Mouse (Mus musculus) brown adipose tissue, adult 24 weeks (tissue): Measurements from ENCODE around the gene Elavl4. TPM values are rescaled to one million over a fixed set of nuclear protein-coding genes. Genes with fewer than 3 reads are reported as not detected.

ENCODE experiments used
- H3K27ac ChIP-seq: fragments of 200-500 bp; replicated peaks from 2 replicates; pipeline ENCODE4 v1.5.1; 2012; ENCODE audit warnings: low read depth, mild to moderate bottlenecking, low read length
- H3K4me1 ChIP-seq: fragments of 200-500 bp; 2 replicates; pipeline ENCODE4 v1.6.1; 2012; ENCODE audit warnings: low read length, mixed read lengths; ENCODE audit not compliant: control insufficient read depth, insufficient read depth, insufficient read length
- H3K4me3 ChIP-seq: fragments of 200-500 bp; 2 replicates; pipeline ENCODE4 v1.5.1; 2012; ENCODE audit warnings: low read depth, mild to moderate bottlenecking, low read length, moderate library complexity; ENCODE audit not compliant: insufficient read depth
- polyA plus RNA-seq: library from polyadenylated mRNA; stranded (reverse); fragments of >200 nt; gene quantifications from 2 replicates; pipeline ENCODE4 v1.2.4, GENCODE M21; 2012; ENCODE audit not compliant: missing spikeins, insufficient read depth, insufficient read length

Elavl4 gene
- polyA plus RNA-seq, 1 experiment, result 0.44 TPM

GRCm38 (mm10) chr4:110287412-110288067, 64.2 kb downstream of the Elavl4 start:
- H3K4me1 ChIP-seq, result no peaks in the 10 kb centered on the region
- H3K4me3 ChIP-seq, result no peak overlapping the region

GRCm38 (mm10) chr4:110286841-110287240, 64.9 kb downstream of the Elavl4 start:
- no peaks in the 10 kb centered on the region for H3K4me1 ChIP-seq
- H3K4me3 ChIP-seq, result no peak overlapping the region
- H3K27ac ChIP-seq, result no peak overlapping the region

More at GRCm38 (mm10) chr4:110287412-110288067, 64.2 kb downstream of the Elavl4 start:
- no peak overlapping the region for H3K27ac ChIP-seq

- Histone ChIP-seq H3K27ac (no peak overlapping the region), H3K4me3 (no peak overlapping the region)
Measured at GRCm38 (mm10) chr4:110286371-110286781, 65.3 kb downstream of the Elavl4 start.

GRCm38 (mm10) chr4:110285346-110286330, 66.1 kb downstream of the Elavl4 start:
- no peak overlapping the region for H3K4me3 ChIP-seq
- H3K4me1 ChIP-seq, result no peaks in the 10 kb centered on the region
- no peak overlapping the region for H3K27ac ChIP-seq

More at GRCm38 (mm10) chr4:110286371-110286781, 65.3 kb downstream of the Elavl4 start:
- H3K4me1 ChIP-seq, result no peaks in the 10 kb centered on the region

- no peaks in the 10 kb centered on the region for H3K4me1 ChIP-seq
- no peak overlapping the region for H3K27ac ChIP-seq
- H3K4me3 ChIP-seq, result no peak overlapping the region
Measured at GRCm38 (mm10) chr4:110284446-110284845, 67.3 kb downstream of the Elavl4 start.

- Histone ChIP-seq H3K4me3 (no peak overlapping the region), H3K4me1 (no peaks in the 10 kb centered on the region), H3K27ac (no peak overlapping the region)
Measured at GRCm38 (mm10) chr4:110270046-110270445, 81.7 kb downstream of the Elavl4 start.

GRCm38 (mm10) chr4:110266804-110267575, 84.7 kb downstream of the Elavl4 start:
- no peaks in the 10 kb centered on the region for H3K4me1 ChIP-seq
- no peak overlapping the region for H3K4me3 ChIP-seq
- no peak overlapping the region for H3K27ac ChIP-seq

- no peak overlapping the region for H3K27ac ChIP-seq
- H3K4me3 ChIP-seq, result no peak overlapping the region
- no peaks in the 10 kb centered on the region for H3K4me1 ChIP-seq
Measured at GRCm38 (mm10) chr4:110264345-110264943, 87.3 kb downstream of the Elavl4 start.

- Histone ChIP-seq H3K4me1 (no peaks in the 10 kb centered on the region), H3K27ac (no peak overlapping the region), H3K4me3 (no peak overlapping the region)
Measured at GRCm38 (mm10) chr4:110257360-110257759, 94.3 kb downstream of the Elavl4 start.

- no peak overlapping the region for H3K4me3 ChIP-seq
Measured at GRCm38 (mm10) chr4:110255617-110256016, 96.1 kb downstream of the Elavl4 start.

GRCm38 (mm10) chr4:110250055-110250454, 101.7 kb downstream of the Elavl4 start:
- Histone ChIP-seq H3K4me1 (no peaks in the 10 kb centered on the region), H3K4me3 (no peak overlapping the region), H3K27ac (no peak overlapping the region)

More at GRCm38 (mm10) chr4:110255617-110256016, 96.1 kb downstream of the Elavl4 start:
- no peak overlapping the region for H3K27ac ChIP-seq
- no peaks in the 10 kb centered on the region for H3K4me1 ChIP-seq

GRCm38 (mm10) chr4:110242879-110243278, 108.8 kb downstream of the Elavl4 start:
- Histone ChIP-seq H3K4me3 (no peak overlapping the region), H3K4me1 (no peaks in the 10 kb centered on the region), H3K27ac (no peak overlapping the region)

- no peak overlapping the region for H3K27ac ChIP-seq
- H3K4me3 ChIP-seq, result no peak overlapping the region
- H3K4me1 ChIP-seq, result no peaks in the 10 kb centered on the region
Measured at GRCm38 (mm10) chr4:110234554-110234953, 117.2 kb downstream of the Elavl4 start.

GRCm38 (mm10) chr4:110232327-110232726, 119.4 kb downstream of the Elavl4 start:
- no peak overlapping the region for H3K4me3 ChIP-seq
- H3K27ac ChIP-seq, result no peak overlapping the region

More at GRCm38 (mm10) chr4:110232327-110232726, 119.4 kb downstream of the Elavl4 start:
- H3K4me1 ChIP-seq, result no peaks in the 10 kb centered on the region
